Mouse (Mus musculus) thymus, adult 2 months (tissue): ENCODE results near the gene Rabac1. TPM values are rescaled to one million over a fixed set of nuclear protein-coding genes. Genes with fewer than 3 reads are reported as not detected.

Source experiments
- DNase-seq: peaks from one replicate; pipeline ENCODE4 v3.0.0; 2021
- H3K27ac ChIP-seq: fragments of 200-500 bp; 2 replicates; pipeline ENCODE4 v1.5.1; 2012; ENCODE audit warnings: low read length, control low read depth; ENCODE audit not compliant: control insufficient read depth, insufficient read depth
- H3K27me3 ChIP-seq: fragments of 200-500 bp; 2 replicates; pipeline ENCODE4 v1.6.1; 2012; ENCODE audit warnings: mild to moderate bottlenecking, low read length, moderate library complexity, mixed read lengths; ENCODE audit not compliant: control insufficient read depth, insufficient read depth
- H3K36me3 ChIP-seq: fragments of 200-500 bp; 2 replicates; pipeline ENCODE4 v1.6.1; 2012; ENCODE audit warnings: mild to moderate bottlenecking, low read length, moderate library complexity; ENCODE audit not compliant: control insufficient read depth, insufficient read depth
- H3K4me1 ChIP-seq: fragments of 200-500 bp; replicated peaks from 2 replicates; pipeline ENCODE4 v1.6.1; 2012; ENCODE audit warnings: low read length; ENCODE audit not compliant: control insufficient read depth, insufficient read depth
- H3K4me3 ChIP-seq: fragments of 200-500 bp; 2 replicates; pipeline ENCODE4 v1.5.1; 2012; ENCODE audit warnings: mild to moderate bottlenecking, low read length, control low read depth, moderate library complexity; ENCODE audit not compliant: control insufficient read depth, insufficient read depth
- CTCF ChIP-seq: fragments of 200-500 bp; IDR thresholded peaks from 2 replicates; pipeline ENCODE4 v1.5.1; 2012; ENCODE audit warnings: mild to moderate bottlenecking, control low read depth, low read length, moderate library complexity, borderline replicate concordance; ENCODE audit not compliant: control insufficient read depth, poor library complexity, insufficient read depth; ENCODE audit errors: extremely low read depth
- POLR2A ChIP-seq: fragments of 200-500 bp; IDR thresholded peaks from 2 replicates; pipeline ENCODE4 v1.6.1; 2012; ENCODE audit warnings: mild to moderate bottlenecking, low read length, control low read depth, moderate library complexity; ENCODE audit not compliant: control insufficient read depth, poor library complexity, insufficient read depth; ENCODE audit errors: extremely low read depth
- whole genome bisulfite sequencing: fragments of 180-500 bp; shearing (Covaris S2); methylation state at CpG from one replicate; pipeline ENCODE4 v1.1.7; 2018; 5-methylcytosine and 5-hydroxymethylcytosine counted together
- polyA plus RNA-seq: library from polyadenylated mRNA; depleted of rRNA; stranded (reverse); fragments of >200 nt; gene quantifications from 2 replicates; pipeline ENCODE4 v1.2.3, GENCODE M21; 2012

Rabac1 gene
- polyA plus RNA-seq, 1 experiment = 569 TPM

- Histone ChIP-seq H3K36me3 (no peaks in the 10 kb centered on the region), H3K4me1 (no peaks in the 10 kb centered on the region), H3K4me3 (no peak overlapping the region), H3K27ac (no peak overlapping the region), H3K27me3 (no peaks in the 10 kb centered on the region)
- DNase-seq = peak; percentile 81
- no peak for TF ChIP-seq CTCF
- TF ChIP-seq POLR2A = no peak
- 14% methylated on average over 5 of the region's 5 CpGs for WGBS
These were observed 7.5 kb downstream of the Rabac1 start for GRCm38 (mm10) chr7:24964897-24965535.

DNA sequence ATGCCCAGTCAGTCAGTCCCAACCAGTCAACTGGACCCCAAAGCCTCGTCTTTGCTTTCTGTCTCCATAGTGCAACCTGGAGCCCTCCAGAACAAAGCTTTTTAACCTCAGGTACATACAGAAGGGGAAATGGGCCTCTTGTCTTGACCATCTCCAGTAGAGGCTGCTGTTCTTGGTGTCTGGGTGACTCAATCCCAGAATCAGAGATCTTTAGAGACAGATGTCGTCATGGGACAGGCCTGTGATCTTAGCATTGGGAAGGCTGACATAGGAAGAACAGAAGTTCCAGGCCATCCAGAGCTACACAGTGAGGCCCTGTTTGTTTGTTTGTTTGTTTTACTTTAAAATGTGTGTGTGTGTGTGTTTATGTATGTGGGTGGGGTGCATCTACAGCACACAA, 8.3 kb downstream of the Rabac1 start:
- TF ChIP-seq CTCF = no peak
- TF ChIP-seq POLR2A = no peak
- WGBS = 83% methylated on average over 2 of the region's 2 CpGs
- H3K27me3 ChIP-seq = no peaks in the 10 kb centered on the region
- DNase-seq = no peak
- no peaks in the 10 kb centered on the region for H3K4me1 ChIP-seq
- no peaks in the 10 kb centered on the region for H3K36me3 ChIP-seq
- H3K4me3 ChIP-seq = no peak overlapping the region
- H3K27ac ChIP-seq = no peak overlapping the region

DNA sequence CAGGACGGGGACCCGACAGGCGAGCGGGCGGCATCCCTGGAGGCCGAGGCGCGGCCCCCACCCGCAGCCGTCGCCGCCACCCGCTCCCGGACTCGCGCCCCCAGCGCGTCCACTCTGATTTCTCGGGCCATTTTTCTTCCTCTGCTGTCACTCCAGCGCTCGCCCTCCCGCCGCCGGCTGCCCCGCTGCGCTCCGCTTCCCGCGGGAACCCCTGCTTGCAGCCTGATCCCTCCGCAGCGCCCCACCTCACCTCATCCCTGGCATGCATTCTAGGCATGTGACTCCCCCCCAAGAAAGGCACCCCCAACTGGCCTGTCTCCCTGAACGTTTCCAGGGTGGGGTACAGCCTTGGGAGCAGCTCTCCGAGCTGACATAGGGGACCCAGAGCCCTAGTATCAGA, 17.3 kb downstream of the Rabac1 start:
- Histone ChIP-seq H3K4me3 (no peak overlapping the region), H3K4me1 (peaks cover 12% of the 10 kb centered on the region), H3K27me3 (no peaks in the 10 kb centered on the region; the same call in 1 of the 2 replicates), H3K27ac (no peak overlapping the region), H3K36me3 (no peaks in the 10 kb centered on the region)
- 76% methylated on average over 33 of the region's 33 CpGs for WGBS
- TF ChIP-seq CTCF (no peak), POLR2A (no peak)
- no peak for DNase-seq

GRCm38 (mm10) chr7:24954450-24954849, 18.1 kb downstream of the Rabac1 start:
- 4% methylated on average over 30 of the region's 30 CpGs for WGBS
- H3K36me3 ChIP-seq = no peaks in the 10 kb centered on the region
- H3K4me3 ChIP-seq = peak overlapping the region; percentile 51
- TF ChIP-seq POLR2A = no peak
- TF ChIP-seq CTCF = no peak
- H3K27me3 ChIP-seq = no peaks in the 10 kb centered on the region; the same call in 1 of the 2 replicates
- no peak overlapping the region for H3K27ac ChIP-seq
- peak; percentile 62 for DNase-seq
- peaks cover 12% of the 10 kb centered on the region for H3K4me1 ChIP-seq

- DNase-seq = no peak
- TF ChIP-seq POLR2A (no peak), CTCF (no peak)
- Histone ChIP-seq H3K36me3 (no peaks in the 10 kb centered on the region), H3K27ac (no peak overlapping the region), H3K4me3 (peak overlapping the region; percentile 49), H3K4me1 (peaks cover 12% of the 10 kb centered on the region), H3K27me3 (no peaks in the 10 kb centered on the region; the same call in 1 of the 2 replicates)
- WGBS = 3% methylated on average over 24 of the region's 24 CpGs
These were observed 18.6 kb downstream of the Rabac1 start for GRCm38 (mm10) chr7:24953966-24954365.

GRCm38 (mm10) chr7:24949958-24950623, 22.5 kb downstream of the Rabac1 start:
- 9% methylated on average over 8 of the region's 8 CpGs for WGBS
- peak; percentile 85; the same call in 1 of the 2 replicates for TF ChIP-seq CTCF
- no peak for TF ChIP-seq POLR2A
- DNase-seq = peak; percentile 84
- Histone ChIP-seq H3K27ac (no peak overlapping the region), H3K4me3 (no peak overlapping the region), H3K27me3 (peaks cover 14% of the 10 kb centered on the region), H3K4me1 (peaks cover 13% of the 10 kb centered on the region), H3K36me3 (no peaks in the 10 kb centered on the region)
